Mouse (Mus musculus) megakaryocyte-erythroid progenitor cell, adult 5-6 weeks (primary cell): ENCODE measurements at regions not wholly inside any gene's neighbourhood (a gene's known extent, or its start where the extent isn't known, plus 50 kb on each side); places are given as distances from the start of the nearest gene placed in this dataset.

Source experiments
- ATAC-seq: replicated peaks from 2 replicates; pipeline ENCODE4 v1.8.0; 2016; ENCODE audit warnings: mild to moderate bottlenecking, inconsistent platforms; ENCODE audit not compliant: severe bottlenecking, poor library complexity, low FRiP score, low TSS enrichment

DNA sequence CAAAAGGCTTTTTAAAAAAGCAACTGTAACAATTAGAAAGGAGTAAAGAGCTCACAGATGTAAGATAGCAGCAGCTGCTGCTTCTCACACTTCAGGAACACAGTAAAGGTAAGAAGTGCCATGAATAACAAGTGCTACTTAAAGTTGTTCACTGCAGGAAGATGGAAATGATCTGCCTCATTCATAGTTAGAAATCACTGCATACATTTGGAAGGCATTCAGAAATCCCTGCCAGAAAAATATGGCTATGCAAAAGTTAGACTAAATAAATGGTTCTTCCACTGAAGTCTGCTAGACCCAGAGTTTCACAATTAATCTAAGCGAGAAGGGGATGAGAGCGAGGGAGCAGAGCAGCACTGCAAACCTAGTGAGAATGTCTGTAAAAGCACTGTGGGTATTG, 102.5 kb upstream of the Htr2a start:
- no peak for ATAC-seq

DNA sequence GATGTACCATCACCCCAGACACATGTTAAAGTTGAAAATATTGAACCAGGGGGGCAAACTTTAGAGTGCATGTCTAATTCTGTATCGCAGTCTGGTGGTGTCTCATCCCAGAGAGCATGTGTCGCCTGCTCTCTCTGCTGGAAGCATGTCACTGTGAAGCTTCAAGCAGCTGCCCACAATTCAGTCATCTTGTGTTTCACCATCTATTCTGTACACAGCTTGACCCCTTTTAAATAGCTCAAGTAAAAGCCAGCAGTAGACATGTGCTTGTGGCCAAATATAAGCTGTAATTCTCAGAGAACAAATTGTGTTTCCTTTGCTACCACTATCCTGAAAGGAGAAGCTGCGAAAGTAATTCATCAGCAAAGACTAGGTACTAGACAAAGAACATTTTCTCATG, 96.6 kb upstream of the Htr2a start:
- ATAC-seq = no peak

DNA sequence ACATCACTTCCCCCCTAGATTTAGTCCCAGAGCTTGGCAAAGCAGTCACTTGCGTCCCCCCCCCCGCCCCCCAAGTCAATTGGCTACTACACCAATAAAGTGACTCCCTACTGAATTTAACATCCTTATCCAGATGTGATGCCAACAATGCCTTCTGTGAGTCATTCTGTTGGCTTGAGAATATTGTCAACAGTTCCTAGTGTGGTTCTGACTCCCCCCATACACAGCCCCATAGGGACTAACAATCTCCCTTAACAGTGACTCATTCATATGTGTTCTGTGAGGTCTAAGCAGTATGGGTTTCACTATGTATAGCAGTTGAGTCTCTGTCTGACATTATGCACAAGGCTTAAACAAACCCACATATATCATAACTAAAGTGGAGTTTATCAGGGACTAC, 89.5 kb upstream of the Htr2a start:
- no peak for ATAC-seq

DNA sequence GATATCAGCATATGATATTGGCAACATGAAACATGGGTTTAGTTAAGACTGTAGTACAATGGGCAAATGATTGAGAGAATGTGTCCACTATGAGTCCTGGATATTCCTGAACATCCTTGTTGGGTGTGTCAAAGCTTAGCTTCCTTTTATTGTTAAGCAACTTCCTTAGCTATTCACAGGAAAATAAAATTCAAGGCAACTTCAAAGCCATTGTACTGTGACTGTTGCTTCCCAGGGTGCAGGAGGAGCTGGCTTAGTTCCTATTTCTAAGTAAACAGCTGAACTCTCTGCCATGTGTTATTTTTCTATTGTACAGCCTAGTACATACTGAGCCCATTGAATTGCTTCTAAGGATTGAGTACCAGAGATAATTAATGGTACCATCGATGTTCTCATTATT, 87.0 kb upstream of the Htr2a start:
- ATAC-seq = no peak

DNA sequence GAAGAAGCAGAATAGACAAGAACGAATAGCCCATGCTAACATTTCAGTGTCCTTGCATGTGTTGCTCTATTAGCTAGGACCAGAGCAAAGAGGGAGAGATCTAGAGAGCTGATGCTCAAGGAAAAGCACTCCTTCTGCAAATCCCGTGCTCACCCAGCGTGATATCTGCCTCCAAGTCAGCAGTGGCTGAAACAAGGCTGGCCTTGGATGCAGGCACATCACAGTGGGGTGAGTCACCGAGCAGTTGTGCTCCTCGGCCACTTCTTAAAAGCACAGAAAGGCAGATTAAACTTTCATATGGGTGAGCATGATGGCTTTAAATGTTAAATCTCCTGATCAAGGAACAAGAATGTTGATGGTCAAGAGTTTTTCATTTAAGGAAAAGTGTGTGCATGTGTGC, 82.3 kb upstream of the Htr2a start:
- ATAC-seq = no peak
